Mouse (Mus musculus) stomach, embryonic 16.5 days (tissue): ENCODE data around the gene Ccm2. TPM values are rescaled to one million over a fixed set of nuclear protein-coding genes. Genes with fewer than 3 reads are reported as not detected.

Experiments
- polyA plus RNA-seq: library from polyadenylated mRNA; unstranded; fragments of >200 nt; fragmentation: Nextera tagmentation; extraction: Ambion mirVana; gene quantifications from 2 replicates; pipeline ENCODE4 v1.2.1, GENCODE M21; 2015

Ccm2 gene
- polyA plus RNA-seq, 1 experiment from 2014 or later, result 66.5 TPM

Other genes with a start within 250 kb of the Ccm2 start
- 9.8 and 10.2 TPM in 2 replicates for gene Zmiz2, start 157.8 kb upstream of the Ccm2 start, polyA plus RNA-seq
- 4,720 and 4,955 TPM in 2 replicates for gene Ppia, start 131.4 kb upstream of the Ccm2 start, polyA plus RNA-seq
- gene H2afv, start 102.4 kb upstream of the Ccm2 start, polyA plus RNA-seq, result 357 and 363 TPM in 2 replicates
- gene Purb, start 71.0 kb upstream of the Ccm2 start, polyA plus RNA-seq, result 30.9 and 31.0 TPM in 2 replicates
- gene Myo1g, start 25.9 kb upstream of the Ccm2 start, polyA plus RNA-seq, result 3.5 and 3.9 TPM in 2 replicates
- gene Nacad, start 59.2 kb downstream of the Ccm2 start, polyA plus RNA-seq, result 7.2 and 9.4 TPM in 2 replicates
- 40.4 and 44.0 TPM in 2 replicates for gene Tbrg4, start 79.2 kb downstream of the Ccm2 start, polyA plus RNA-seq
- not detected in 2 replicates for gene Wap, start 91.8 kb downstream of the Ccm2 start, polyA plus RNA-seq
- gene Ramp3, start 111.6 kb downstream of the Ccm2 start, polyA plus RNA-seq, result 6.0 and 6.4 TPM in 2 replicates